In the genomic region with DNA sequence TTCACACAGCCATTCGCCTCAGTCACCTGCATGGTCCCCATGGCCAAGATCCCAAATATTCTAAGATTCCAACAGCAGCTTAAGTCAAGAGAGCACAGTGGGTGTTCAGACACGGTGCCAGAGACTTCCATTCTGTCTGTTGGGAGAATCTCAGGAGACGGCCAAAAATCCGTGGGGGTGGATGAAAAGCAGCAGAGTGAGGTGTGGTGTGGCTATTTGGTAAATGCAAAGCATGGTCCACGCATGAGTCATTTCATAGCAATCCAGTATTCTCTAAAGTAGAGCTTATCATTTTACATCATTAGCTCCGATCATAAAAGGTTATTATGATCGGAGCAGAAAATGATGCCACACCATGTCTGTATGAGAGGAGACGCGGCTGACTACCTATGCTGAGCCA, we compare ENCODE assay signal across 11 mouse cellular contexts.
"Had no signal": no experiment of that assay in that cellular context is flagged by ENCODE, and none has a peak within 500 bp of the region (broad histone marks: within the 10 kb centered on the region; RNA-seq: fewer than 3 reads in every experiment).

No protein-coding gene starts in this region.

- DNase-seq: liver, postnatal 0 days; lung, adult 2 months; lung, postnatal 14 days; lung, postnatal 36 days; right cerebral cortex, postnatal 14 days; thymus, adult 18-20 months; thymus, postnatal 14 days; thymus, postnatal 36 days had no signal

- ATAC-seq: liver, postnatal 0 days; lung, postnatal 0 days; midbrain, embryonic 13.5 days; midbrain, embryonic 15.5 days had no signal
